Mouse (Mus musculus) cerebellum, adult 9-11 months (tissue): ENCODE results near the gene Pdcd2l.

Experiments used
- DNase-seq: peaks from one replicate; pipeline ENCODE4 v3.0.0; 2022

The Pdcd2l gene

GRCm38 (mm10) chr7:34196132-34197128, at the start of gene Pdcd2l:
TSS of gene Pdcd2l (minus strand) at chr7:34196661.
- peak; percentile 92 for DNase-seq

DNA sequence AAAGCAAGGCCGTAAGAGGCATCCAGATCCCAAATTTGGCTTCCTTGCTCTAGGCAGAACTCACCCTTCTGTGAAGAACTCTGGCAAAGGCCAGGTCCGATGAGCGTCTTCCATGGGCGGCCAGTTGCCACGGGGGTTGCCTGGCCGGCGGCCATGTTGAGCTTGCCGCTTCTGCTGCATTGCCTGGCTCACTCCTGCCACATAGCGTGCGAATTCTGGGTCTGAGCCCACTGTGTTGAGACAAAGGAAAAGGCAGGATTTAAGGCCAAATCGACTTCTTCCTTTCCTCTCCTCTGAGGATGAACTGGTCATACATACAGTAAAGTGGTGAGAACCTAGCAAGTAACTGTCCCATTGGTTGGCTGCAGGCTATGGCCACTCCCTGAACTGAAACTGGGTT, 45.7 kb upstream of the Pdcd2l start:
- DNase-seq, result peak; percentile 83

GRCm38 (mm10) chr7:34238086-34238485, 41.6 kb upstream of the Pdcd2l start:
- peak; percentile 53 for DNase-seq

DNA sequence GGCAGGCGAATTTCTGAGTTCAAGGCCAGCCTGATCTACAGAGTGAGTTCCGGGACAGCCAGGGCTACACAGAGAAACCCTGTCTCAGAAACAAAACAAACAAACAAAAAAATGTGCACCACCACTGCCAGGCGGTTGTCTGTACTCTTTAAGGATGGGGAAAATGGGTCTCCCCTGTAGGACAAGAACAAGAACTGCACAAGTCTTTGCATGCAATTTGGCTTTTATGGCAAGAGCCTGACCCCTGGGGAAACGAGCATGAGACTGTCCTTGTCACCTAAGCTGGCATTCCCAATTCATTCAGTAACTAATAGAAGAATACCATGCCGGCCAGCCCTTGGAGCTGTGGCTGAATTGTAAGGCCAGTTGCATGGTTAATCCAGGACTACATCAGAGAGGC, 39.1 kb upstream of the Pdcd2l start:
- DNase-seq, result no peak

DNA sequence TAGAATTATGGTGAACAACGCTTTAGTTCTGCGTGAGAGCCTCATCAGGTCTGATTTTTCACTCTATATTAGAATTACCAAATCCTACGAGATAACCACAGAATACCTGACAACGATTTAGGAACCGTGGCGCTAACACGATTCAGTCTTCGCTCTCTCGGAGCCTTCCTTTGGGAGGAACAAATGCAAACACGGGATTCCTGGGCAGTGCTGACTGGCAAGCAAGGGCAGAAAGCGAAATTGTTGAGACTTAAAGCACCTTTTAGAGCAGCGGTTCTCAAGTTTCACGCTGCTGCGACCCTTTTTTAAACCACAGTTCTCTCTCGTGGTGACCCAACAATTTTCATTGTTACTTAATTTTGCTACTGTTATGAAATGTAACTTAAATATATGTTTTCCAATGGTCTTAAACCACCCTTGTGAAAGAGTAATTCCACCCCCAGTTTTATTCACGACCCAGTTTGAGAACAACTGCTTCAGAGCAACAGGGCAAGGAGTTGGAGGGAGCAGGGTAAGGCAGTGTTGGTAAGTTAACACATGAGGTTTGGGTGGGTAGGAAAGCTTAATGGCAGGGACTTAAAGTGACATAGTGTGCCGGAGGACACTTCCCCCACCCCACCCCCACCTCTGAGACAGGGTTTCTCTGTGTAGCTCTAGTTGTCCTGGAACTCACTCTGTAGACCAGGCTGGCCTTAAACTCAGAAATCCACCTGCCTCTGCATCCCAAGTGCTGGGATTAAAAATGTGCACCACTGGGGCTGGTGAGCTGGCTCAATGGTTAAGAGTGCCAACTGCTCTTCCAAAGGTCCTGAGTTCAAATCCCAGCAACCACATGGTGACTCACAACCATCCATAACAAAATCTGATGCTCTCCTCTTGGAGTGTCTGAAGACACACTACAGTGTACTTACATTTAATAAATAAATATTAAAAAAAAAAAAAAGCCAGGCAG, 38.4 kb upstream of the Pdcd2l start:
- peak; percentile 61 for DNase-seq

DNA sequence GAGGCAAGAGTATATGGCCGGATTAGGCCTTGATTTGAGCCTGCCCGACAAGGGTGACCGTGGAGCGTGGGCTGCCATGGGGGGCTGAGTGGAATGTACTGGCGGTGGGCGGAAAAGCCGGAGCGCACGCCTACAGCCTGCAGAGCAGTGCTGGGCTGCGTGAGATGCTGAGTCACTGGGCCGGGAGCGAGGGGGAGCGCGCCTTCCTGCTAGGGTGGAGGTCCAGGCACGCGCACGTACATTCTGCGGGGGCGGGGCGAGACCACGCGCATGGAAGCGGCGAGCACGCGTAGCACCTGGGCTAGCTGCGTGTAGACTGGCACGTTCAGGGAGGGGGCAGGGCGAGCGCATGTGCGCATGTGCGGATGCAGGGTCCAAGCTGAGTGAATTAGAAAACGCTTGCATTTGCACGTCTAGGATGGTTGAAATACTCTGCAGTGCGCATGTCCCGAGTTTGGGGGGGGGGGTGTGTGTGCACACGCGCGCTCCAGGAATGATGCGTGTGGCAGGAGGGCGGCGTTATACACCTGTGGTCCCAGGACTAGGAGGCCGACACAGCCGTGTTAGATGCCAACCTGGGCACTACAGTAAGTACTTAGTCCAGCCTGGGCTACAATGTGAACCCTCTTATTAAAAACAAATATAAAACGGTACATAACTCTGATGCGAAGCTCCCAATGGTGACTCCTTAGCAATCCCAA, 37.6 kb upstream of the Pdcd2l start:
- peak; percentile 100 for DNase-seq

DNA sequence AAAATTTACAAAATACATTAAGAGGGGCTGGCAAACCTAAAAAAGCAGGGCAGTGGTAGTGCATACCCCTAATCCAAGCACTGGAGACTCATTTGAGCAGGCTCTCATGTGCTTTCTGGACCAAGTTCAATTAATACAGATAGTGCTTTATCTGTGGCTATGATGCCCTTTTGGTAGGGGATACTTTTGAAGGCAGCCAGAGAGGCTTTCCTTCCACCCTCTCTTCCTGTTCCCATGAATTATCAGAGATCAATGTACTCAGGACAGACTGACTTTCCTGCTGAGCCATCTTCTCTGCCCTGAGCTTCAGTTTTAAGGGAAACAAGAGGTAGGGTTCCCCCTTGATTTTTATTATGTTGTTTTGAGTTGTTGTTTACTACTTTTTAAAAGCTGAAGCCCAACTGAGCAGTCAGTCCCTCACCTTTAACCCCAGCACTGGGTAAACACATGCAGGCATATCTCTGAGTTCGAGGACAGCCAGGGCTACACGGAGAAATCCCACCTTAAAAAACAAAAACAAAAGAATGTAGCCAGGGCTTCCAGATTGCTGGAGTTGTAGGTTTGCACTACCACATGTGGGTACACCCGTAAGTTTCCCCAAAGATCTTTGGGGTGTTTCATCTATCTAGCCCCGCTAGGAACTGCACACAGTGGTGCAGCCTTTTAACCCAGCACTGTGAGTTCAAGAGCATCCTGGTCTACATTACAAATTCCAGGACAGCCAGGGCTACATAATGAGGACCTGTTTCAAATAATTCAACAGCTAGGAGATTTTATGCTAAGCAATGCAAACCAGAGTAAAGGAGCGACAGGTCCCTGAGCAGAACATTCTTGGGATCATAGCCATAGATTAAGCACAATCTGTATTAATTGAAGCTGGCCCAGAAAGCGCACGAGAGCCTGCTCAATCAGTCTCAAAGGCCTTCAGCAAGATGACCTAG, 36.6 kb upstream of the Pdcd2l start:
- peak; percentile 49 for DNase-seq

GRCm38 (mm10) chr7:34230116-34230515, 33.7 kb upstream of the Pdcd2l start, which contains the start of gene Gpi1:
TSS of gene Gpi1 (minus strand) at chr7:34230336.
- DNase-seq, result peak; percentile 85

GRCm38 (mm10) chr7:34229691-34230111, 33.2 kb upstream of the Pdcd2l start:
- peak; percentile 79 for DNase-seq

DNA sequence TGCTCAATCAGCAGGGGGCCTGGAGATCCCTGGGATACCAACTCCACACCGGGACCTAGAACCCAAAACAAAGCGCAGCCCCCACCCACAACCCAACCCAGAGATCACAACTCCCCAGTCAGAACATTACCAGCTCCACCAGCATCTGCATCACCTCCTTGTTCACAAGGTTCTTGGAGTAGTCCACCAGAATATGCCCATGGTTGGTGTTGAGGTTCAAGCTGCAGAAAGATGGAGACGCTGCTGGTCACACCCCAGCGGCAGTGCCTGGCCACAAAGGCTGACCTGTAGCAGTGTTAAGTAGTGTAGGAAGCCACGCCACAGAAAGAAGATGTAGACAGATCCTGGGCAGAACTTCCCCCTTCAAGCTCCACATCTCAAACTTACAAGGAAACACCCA, 32.7 kb upstream of the Pdcd2l start:
- no peak for DNase-seq

- DNase-seq, result peak; percentile 72
Measured at GRCm38 (mm10) chr7:34228641-34229040, 32.2 kb upstream of the Pdcd2l start.

GRCm38 (mm10) chr7:34226846-34227245, 30.4 kb upstream of the Pdcd2l start:
- no peak for DNase-seq

DNA sequence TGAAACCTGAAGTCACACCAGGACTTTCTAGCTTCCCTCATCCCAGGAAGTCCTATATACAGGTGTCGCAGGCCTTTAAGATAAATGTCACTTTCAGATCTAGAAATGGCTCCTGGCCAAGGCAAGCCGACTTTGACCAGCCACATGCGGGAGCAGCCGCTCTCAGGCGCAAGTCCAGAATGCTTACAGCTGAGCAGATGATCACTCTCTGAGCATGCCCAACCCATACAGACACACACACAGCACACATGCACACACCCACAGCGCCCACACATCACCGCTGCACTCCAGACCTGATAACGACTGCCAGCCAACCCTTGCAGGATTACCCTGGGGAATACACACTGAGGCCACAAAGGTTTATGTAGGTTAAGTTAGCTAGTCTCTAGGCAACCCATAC, 29.6 kb upstream of the Pdcd2l start:
- peak; percentile 53 for DNase-seq

GRCm38 (mm10) chr7:34224308-34224707, 27.8 kb upstream of the Pdcd2l start:
- DNase-seq, result no peak

DNA sequence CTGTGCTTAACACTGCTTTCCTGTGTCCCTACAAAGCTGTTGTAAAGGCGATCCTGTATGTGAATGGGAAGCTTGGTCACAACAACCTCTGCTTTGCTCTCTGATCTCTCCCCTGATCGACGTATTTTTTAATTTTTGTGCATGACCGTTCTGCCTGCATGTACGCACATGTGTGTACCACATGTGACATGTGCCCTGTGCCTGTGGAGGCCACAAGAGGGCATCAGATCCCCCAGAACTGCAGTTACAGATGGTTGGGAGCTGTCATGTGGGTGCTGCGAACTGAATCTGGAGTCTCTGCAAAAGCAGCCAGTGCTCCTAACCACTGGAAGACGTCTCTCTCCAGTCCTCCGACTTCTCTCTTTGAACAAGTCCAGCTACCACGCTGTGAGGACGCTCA, 25.9 kb upstream of the Pdcd2l start:
- DNase-seq, result no peak

DNA sequence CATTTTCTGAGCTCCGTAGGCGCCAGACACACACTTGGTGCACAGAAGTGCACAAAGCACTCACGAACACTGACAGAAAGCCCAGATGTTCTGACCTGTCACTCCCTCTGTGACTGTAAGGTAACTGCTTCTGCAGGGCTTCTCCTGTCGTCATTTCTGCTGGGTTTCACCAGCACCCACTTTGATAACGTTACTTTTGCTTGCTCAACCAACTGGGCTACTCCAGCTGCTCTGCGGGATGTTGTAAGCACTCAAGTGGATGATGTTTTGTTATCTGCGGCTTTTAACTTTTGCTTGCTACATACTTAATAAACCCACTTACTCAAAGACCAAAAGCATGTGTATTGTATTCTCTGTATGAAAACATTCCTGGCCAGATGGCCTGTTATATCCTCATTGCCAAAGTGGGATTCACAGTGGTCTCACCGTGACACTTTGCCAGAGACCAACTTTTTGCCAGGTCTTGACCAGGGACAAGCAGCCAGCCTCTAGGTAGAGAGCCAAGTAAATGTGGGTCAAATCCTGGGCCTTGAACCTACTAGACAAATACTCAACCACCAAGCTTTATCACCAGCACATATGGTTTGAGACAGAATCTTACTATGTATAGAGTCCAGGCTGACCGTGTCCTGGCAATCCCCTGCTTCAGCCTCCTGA, 25.3 kb upstream of the Pdcd2l start:
- DNase-seq, result no peak

- no peak for DNase-seq
Measured at GRCm38 (mm10) chr7:34218496-34218895, 22.0 kb upstream of the Pdcd2l start.

DNA sequence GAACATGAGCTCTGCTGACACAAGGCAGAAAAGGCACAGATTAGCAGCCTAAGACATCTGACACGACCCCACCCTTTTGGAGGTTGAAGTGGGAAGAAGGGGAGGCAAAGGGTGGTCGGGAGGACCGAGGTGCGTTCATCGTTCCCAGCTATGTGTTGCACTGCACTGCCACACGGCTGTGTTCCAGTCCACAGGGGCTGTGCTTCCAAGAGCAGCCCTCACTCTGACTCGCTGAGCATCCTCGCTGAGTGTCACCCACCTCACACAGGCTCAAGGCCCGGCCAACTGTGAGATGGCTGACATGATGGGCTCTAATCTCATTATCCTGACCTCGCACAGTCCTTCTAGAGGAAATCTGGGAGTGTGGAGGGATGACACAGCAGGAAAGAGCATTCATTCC, 20.0 kb upstream of the Pdcd2l start:
- no peak for DNase-seq

DNA sequence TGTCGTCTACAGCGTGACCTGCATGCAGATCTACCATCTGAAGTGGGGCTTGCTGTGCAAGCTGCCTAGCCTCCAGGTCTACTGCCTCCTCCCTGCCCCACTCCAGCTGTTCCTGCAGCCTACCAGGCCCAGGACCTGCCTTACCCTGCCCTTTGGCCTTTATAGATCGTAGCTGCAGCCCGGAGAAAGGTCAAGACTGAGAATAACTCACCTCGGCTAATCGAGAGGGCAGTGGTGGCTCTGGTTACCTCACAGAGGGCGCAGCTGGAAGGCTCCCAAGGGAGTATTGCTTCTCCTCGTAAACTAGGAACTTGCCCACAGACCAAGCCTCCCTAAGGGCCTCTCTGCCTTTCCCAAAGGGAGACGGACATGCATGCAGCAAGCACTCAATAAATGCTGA, 19.0 kb upstream of the Pdcd2l start:
- no peak for DNase-seq

DNA sequence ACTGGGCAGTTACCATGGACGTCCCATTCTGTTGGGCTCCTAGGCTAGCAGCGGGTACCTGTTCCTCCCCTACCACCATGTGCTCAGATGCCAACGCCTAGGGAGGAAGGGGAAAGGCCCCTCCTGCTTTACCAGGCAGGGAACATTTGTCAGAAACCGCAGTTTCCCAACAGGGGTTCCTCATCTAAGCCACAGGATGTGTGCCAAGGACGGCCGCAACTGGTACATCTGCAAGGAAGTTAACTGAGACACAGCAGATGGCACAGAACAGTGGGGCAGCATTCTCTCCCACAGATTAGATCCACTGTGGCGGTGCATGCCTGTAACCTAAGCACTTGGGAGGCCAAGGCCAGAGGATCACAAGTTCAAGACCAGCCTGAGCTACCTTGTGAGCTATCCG, 18.2 kb upstream of the Pdcd2l start:
- no peak for DNase-seq

- no peak for DNase-seq
Measured at GRCm38 (mm10) chr7:34213281-34213680, 16.8 kb upstream of the Pdcd2l start.
